Mouse (Mus musculus) E14TG2a.4 (cell line): ENCODE measurements around the gene Wnt7b.

Experiments
- CTCF ChIP-seq: conservative IDR thresholded peaks from 2 replicates; pipeline ENCODE4 v1.5.1; 2014; ENCODE audit warnings: low read length
- NANOG ChIP-seq: IDR thresholded peaks from 2 replicates; pipeline ENCODE4 v1.6.1; 2014; ENCODE audit warnings: borderline replicate concordance, low read length, mixed read lengths
- POU5F1 ChIP-seq: IDR thresholded peaks from 2 replicates; pipeline ENCODE4 v1.6.1; 2014; ENCODE audit warnings: low read length, borderline replicate concordance

- no peak for TF ChIP-seq CTCF
- TF ChIP-seq NANOG: no peak
- TF ChIP-seq POU5F1: no peak
Observed at GRCm38 (mm10) chr15:85602021-85602420, 19.7 kb upstream of the Wnt7b start.
